Mouse (Mus musculus) bone marrow, adult 2 months (tissue): ENCODE results near the gene Rapgef4. TPM values are rescaled to one million over a fixed set of nuclear protein-coding genes. Genes with fewer than 3 reads are reported as not detected.

Experiments
- H3K27ac ChIP-seq: fragments of 200-500 bp; 2 replicates; pipeline ENCODE4 v1.5.1; 2012; ENCODE audit warnings: low read depth, mild to moderate bottlenecking, control low read depth, inconsistent platforms, low read length; ENCODE audit not compliant: control insufficient read depth, poor library complexity, insufficient read depth
- H3K4me1 ChIP-seq: fragments of 200-500 bp; 2 replicates; pipeline ENCODE4 v1.6.1; 2011; ENCODE audit warnings: low read length; ENCODE audit not compliant: control insufficient read depth, insufficient read depth
- H3K4me3 ChIP-seq: fragments of 200-500 bp; replicated peaks from 2 replicates; pipeline ENCODE3; 2011; ENCODE audit warnings: mild to moderate bottlenecking, low read depth, low read length, control low read depth; ENCODE audit not compliant: control insufficient read depth
- CTCF ChIP-seq: fragments of 200-500 bp; IDR thresholded peaks from 2 replicates; pipeline ENCODE4 v1.5.1; 2011; ENCODE audit warnings: low read length, control low read depth; ENCODE audit not compliant: control insufficient read depth, insufficient read depth
- POLR2A ChIP-seq: fragments of 200-500 bp; IDR thresholded peaks from 2 replicates; pipeline ENCODE4 v1.6.1; 2011; ENCODE audit warnings: low read depth, mild to moderate bottlenecking, control low read depth, low read length, borderline replicate concordance; ENCODE audit not compliant: control insufficient read depth
- WGBS: fragments of 180-500 bp; shearing (Covaris S2); methylation state at CpG from one replicate; pipeline ENCODE4 v1.1.7; 2018; 5-methylcytosine and 5-hydroxymethylcytosine counted together
- polyA plus RNA-seq: library from polyadenylated mRNA; stranded (reverse); fragments of >200 nt; gene quantifications from 2 replicates; pipeline ENCODE4 v1.2.4, GENCODE M21; 2011; ENCODE audit warnings: low replicate concordance; ENCODE audit not compliant: missing spikeins, insufficient read depth, insufficient read length

Rapgef4 gene
- polyA plus RNA-seq = 1.9 and 4.9 TPM in 2 replicates

DNA sequence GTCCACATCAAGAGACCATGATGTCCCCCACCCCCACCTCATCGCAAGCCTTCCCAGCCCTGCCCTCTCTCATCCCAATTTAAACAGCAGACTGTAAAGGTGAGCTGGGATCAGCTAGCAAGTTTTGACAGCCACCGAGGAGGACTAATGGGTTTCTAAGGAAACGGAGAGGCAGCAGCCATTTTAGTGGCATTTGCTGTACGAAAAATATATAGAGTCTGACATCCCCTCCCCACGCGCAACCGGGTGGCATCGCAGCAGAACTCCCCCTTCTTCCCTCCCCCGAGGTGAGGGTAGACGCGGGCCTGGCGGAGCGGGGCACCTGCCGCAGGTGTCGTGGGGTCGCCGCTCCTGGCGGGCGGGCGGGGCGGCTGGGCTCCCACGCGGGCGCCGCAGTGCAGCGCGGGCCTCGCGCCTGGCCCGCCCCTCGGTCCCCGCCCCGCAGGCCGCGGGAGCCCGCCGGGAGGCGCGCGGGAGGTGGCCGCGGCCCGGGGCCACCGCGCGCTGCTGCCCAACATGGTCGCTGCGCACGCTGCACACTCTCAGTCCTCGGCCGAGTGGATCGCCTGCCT lies at the start of gene Rapgef4:
Gene Rapgef4 (plus strand): TSS at position 470 of the 572 bp plus-strand sequence.
- WGBS = 2% methylated on average over 52 of the region's 52 CpGs
- Histone ChIP-seq H3K4me1 (no peaks in the 10 kb centered on the region; the same call in 1 of the 2 replicates), H3K4me3 (no peak within 1 kb of the TSS), H3K27ac (no peak within 1 kb of the TSS; the same call in 1 of the 2 replicates)
- TF ChIP-seq CTCF (no peak), POLR2A (no peak)

DNA sequence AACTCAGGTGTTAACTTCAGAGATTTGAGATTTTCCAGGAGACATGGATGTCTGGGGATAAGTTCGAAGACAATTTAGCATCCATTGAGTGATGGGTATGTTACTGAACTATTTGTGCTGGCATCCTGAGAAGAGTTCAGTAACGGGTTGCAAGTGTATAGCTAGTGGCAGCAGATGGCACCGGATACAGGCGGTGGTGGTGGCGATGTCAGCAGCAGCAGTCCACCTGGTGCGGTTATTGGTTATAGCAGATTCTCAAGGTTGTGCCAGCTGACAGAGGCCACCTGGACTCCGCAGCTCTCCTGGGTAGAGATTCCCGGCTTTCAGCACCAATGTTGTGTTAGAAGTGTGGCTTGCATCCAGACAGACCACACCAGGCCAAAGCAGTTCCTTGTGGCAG lies 47.0 kb upstream of the Rapgef4 start:
- H3K4me3 ChIP-seq = no peak overlapping the region
- 87% methylated on average over 8 of the region's 8 CpGs for WGBS
- no peak overlapping the region for H3K27ac ChIP-seq
- no peak for TF ChIP-seq POLR2A
- no peak for TF ChIP-seq CTCF
- H3K4me1 ChIP-seq = no peaks in the 10 kb centered on the region

DNA sequence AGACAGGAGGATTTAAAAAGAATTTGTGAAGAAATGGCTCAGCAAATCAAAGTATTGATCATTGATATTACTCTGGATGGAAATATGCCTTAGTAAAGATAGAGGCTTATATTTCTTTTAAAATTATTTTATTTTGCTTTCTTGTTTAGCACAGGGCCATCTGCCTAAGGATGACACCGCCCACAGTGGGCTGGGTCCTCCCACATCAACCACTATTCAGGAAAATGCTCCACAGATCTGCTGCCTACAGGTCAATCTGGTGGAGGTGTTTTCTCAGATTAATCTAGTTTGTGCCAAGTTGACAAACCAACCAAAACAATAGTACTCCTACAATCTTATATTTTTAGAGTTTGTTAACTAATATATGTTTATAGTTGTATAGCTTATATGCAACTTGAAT lies 44.3 kb upstream of the Rapgef4 start:
- 74% methylated on average over 1 of the region's 1 CpGs for WGBS
- Histone ChIP-seq H3K4me1 (no peaks in the 10 kb centered on the region), H3K27ac (no peak overlapping the region), H3K4me3 (no peak overlapping the region)
- TF ChIP-seq CTCF (no peak), POLR2A (no peak)

DNA sequence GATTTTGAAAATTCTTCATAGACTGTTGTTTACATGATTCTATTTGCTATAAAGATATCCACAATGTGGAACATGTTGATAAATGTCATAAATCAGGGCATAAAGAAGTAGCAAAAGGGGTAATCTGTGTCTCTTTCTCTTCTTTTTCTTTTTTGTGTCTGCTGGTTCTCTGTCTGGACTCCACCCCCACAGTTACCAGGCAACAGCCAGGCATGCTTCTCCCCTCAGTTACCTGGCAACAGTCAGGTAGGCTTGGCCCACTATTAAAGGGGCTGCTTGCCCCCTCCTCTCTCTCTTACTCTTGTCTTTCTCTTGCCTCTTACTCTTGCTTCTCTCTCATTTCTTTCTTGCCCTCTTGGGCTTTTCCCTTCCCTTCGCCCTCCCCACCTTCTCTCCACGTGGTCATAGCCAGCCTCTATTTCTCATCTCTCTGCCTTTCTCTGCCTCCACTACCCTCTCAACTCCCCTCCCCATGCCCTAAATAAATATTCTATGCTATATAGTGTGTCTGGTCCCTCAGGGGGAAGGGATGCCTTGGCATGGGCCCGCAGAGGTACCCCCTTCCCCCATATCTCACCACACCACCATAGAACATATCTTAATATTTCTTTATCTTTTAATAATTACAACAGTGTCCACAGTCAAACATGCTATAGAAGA lies 43.3 kb upstream of the Rapgef4 start:
- 83% methylated on average over 3 of the region's 3 CpGs for WGBS
- TF ChIP-seq CTCF = no peak
- TF ChIP-seq POLR2A = no peak
- Histone ChIP-seq H3K27ac (no peak overlapping the region), H3K4me3 (no peak overlapping the region), H3K4me1 (no peaks in the 10 kb centered on the region)

GRCm38 (mm10) chr2:71938716-71939393 lies 42.2 kb upstream of the Rapgef4 start:
- H3K27ac ChIP-seq = no peak overlapping the region

DNA sequence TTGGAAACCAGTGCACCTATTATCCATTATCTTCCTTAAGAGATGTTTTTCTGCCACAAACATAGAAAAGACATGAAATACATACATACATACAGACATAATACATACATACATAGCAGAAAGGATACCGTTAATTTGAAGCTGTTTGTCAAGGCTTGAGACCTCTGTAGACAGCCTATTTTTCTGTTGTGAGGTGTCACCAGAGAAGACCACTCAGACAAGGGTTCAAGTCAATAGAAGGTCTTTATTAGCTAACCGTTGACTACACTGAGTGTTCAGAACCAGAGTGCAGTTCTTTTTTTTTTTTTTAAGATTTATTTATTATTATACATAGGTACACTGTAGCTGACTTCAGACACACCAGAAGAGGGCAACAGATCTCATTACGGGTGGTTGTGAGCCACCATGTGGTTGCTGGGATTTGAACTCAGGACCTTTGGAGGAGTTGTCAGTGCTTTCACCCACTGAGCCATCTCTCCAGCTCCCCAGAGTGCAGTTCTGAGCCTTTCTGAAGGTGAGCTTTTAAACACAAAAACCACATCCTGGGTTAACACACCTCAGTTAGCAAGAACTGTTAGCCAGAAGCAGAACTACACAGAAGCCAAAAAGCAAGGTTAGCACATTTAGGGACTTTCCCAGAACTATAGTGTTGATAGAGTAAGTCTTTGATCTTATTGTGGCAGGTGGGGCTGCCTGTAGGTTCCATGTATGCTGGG lies 39.9 kb upstream of the Rapgef4 start:
- no peaks in the 10 kb centered on the region for H3K4me1 ChIP-seq
- TF ChIP-seq CTCF (no peak), POLR2A (no peak)
- H3K27ac ChIP-seq = no peak overlapping the region
- H3K4me3 ChIP-seq = no peak overlapping the region
- 78% methylated on average over 3 of the region's 3 CpGs for WGBS

More at GRCm38 (mm10) chr2:71938716-71939393, 42.2 kb upstream of the Rapgef4 start:
- 52% methylated on average over 6 of the region's 6 CpGs for WGBS
- TF ChIP-seq POLR2A (no peak), CTCF (no peak)
- Histone ChIP-seq H3K4me3 (no peak overlapping the region), H3K4me1 (no peaks in the 10 kb centered on the region)

GRCm38 (mm10) chr2:71941721-71942087 lies 39.3 kb upstream of the Rapgef4 start:
- Histone ChIP-seq H3K4me1 (no peaks in the 10 kb centered on the region), H3K27ac (no peak overlapping the region), H3K4me3 (no peak overlapping the region)
- TF ChIP-seq CTCF = no peak
- TF ChIP-seq POLR2A = no peak
- WGBS = 84% methylated on average over 5 of the region's 5 CpGs

GRCm38 (mm10) chr2:71951212-71951611 lies 29.8 kb upstream of the Rapgef4 start:
- no peak overlapping the region for H3K4me3 ChIP-seq
- WGBS = 83% methylated on average over 4 of the region's 4 CpGs
- H3K4me1 ChIP-seq = no peaks in the 10 kb centered on the region
- no peak overlapping the region for H3K27ac ChIP-seq
- TF ChIP-seq POLR2A (no peak), CTCF (no peak)
